Mouse (Mus musculus): ENCODE data around the gene Tex22. TPM values are rescaled to one million over a fixed set of nuclear protein-coding genes. Genes with fewer than 3 reads are reported as not detected.

The Tex22 gene
- total and polyA plus RNA-seq, 3 experiments = 0.21 to 0.27 TPM; not detected in 1

DNA sequence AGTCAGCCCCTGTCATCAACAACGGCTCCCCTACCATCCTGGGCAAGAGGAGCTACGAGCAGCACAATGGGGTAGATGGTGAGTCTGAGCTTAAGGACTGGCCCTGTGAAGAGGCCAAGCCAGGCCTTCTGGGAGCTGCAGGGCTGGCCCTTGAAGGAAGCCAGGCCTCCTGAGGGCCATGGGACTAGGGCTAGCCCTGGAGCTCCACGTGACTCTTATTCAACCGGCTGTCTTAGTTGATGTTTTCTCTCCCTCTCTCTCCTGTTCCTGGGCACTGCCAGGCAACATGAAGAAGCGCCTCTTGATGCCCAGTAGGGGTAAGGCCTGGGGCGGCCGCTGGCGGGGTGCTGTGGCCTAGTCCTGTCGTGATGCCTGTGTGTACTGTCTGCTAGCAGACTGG lies 59.0 kb downstream of the Tex22 start:
- H3K4me3 ChIP-seq = no peak overlapping the region
- peaks cover 12% of the 10 kb centered on the region for H3K4me1 ChIP-seq (ENCODE audit: control insufficient read depth, insufficient read depth, low read length)
- TF ChIP-seq CTCF (IDR thresholded peaks at IDR 0.05) = no peak
- 0 out of 2 replicates have a peak, but pooled peaks have one; percentile 11 for TF ChIP-seq EP300 (IDR thresholded peaks at IDR 0.05; ENCODE audit: insufficient read depth, low read depth, low read length)
- WGBS = 54% methylated on average over 9 of the region's 9 CpGs
- no peaks in the 10 kb centered on the region for H3K27me3 ChIP-seq (ENCODE audit: control insufficient read depth, insufficient read depth, low read length)
- peak overlapping the region; percentile 10; the same call in 1 of the 2 replicates for H3K9ac ChIP-seq (ENCODE audit: low read depth, low read length)
- DNase-seq = peak; percentile 53
- intact Hi-C loops (cut with DNase I) = loop anchor here (5.0 kb wide), 1 partner anchor 76 kb away; no protein-coding TSS in a partner anchor
- peak overlapping the region; percentile 83 for H3K27ac ChIP-seq
- no peaks in the 10 kb centered on the region for H3K79me2 ChIP-seq (replicated peaks; ENCODE audit: control insufficient read depth, insufficient read depth, low read length)
- H3K36me3 ChIP-seq (ENCODE audit: control insufficient read depth, insufficient read depth, low read length) = no peaks in the 10 kb centered on the region; the same call in 1 of the 2 replicates

DNA sequence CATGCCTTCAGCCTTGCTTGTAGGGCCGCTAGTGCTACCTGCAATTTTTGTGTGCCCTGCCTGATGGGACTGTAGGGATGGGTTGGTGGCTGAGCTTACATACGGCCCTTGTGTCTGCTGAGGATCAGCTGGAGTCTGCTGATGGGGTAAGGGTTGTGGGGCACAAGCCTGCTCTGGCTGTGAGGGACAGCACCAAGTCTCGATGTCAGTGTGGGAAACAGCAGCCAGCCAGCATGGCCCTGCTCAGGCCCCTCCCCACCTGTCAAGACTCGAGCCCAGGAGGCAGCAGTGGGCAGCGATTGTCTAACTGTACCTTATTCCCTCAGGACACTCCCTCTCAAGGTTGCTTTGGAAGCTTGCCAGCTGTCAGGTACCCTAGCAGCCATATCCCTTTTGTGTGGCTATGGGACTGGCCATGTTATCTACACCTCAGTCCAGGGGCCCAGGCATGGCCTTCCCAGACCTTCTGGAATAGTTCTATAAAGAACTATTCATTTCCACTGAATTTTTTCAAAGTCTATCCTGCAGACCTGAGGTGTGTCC lies 59.6 kb downstream of the Tex22 start:
- peak overlapping the region; percentile 83 for H3K27ac ChIP-seq
- no peaks in the 10 kb centered on the region for H3K27me3 ChIP-seq (ENCODE audit: control insufficient read depth, insufficient read depth, low read length)
- TF ChIP-seq POLR2A (IDR thresholded peaks at IDR 0.05; ENCODE audit: insufficient read depth, low read depth, low read length) (no peak), EP300 (IDR thresholded peaks at IDR 0.05; ENCODE audit: insufficient read depth, low read depth, low read length) (no peak), CTCF (IDR thresholded peaks at IDR 0.05) (no peak)
- DNase-seq = no peak
- 61% methylated on average over 5 of the region's 5 CpGs for WGBS
- no peaks in the 10 kb centered on the region; the same call in 1 of the 2 replicates for H3K36me3 ChIP-seq (ENCODE audit: control insufficient read depth, insufficient read depth, low read length)
- H3K9ac ChIP-seq (ENCODE audit: low read depth, low read length) = no peak overlapping the region
- intact Hi-C loops (cut with DNase I) = loop anchor here (5.0 kb wide), 1 partner anchor 77 kb away; no protein-coding TSS in a partner anchor
- peaks cover 14% of the 10 kb centered on the region for H3K4me1 ChIP-seq (ENCODE audit: control insufficient read depth, insufficient read depth, low read length)
- H3K79me2 ChIP-seq (replicated peaks; ENCODE audit: control insufficient read depth, insufficient read depth, low read length) = no peaks in the 10 kb centered on the region
- no peak overlapping the region for H3K4me3 ChIP-seq

DNA sequence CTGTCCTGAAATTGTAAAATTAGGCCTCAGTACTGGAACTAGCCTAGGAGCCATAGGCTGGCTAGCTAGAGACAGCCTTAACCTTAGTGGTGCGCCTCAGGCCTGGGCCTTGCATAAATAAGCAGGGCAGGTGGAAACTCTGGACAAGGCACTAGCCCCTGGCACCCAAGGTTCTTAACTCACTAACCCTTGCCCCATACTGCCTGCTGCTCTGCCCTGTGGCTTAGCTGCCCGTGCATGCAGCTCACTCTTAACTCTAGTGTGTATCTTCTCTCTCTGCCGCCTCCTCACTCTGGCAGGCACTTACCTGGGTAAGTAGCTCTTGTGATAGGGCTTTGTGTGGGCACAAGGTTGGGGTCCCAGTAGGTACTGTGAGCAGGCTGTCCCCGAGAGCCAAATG lies 60.2 kb downstream of the Tex22 start:
- intact Hi-C loops (cut with DNase I) = loop anchor here (5.0 kb wide), 1 partner anchor 77 kb away; no protein-coding TSS in a partner anchor
- Histone ChIP-seq H3K4me1 (ENCODE audit: control insufficient read depth, insufficient read depth, low read length) (peaks cover 19% of the 10 kb centered on the region), H3K36me3 (ENCODE audit: control insufficient read depth, insufficient read depth, low read length) (no peaks in the 10 kb centered on the region; the same call in 1 of the 2 replicates), H3K79me2 (replicated peaks; ENCODE audit: control insufficient read depth, insufficient read depth, low read length) (no peaks in the 10 kb centered on the region), H3K27ac (peak overlapping the region; percentile 22; the same call in 1 of the 2 replicates), H3K9ac (ENCODE audit: low read depth, low read length) (no peak overlapping the region), H3K27me3 (ENCODE audit: control insufficient read depth, insufficient read depth, low read length) (no peaks in the 10 kb centered on the region), H3K4me3 (no peak overlapping the region)
- WGBS = 87% methylated on average over 4 of the region's 4 CpGs
- DNase-seq = no peak
- no peak for TF ChIP-seq POLR2A (IDR thresholded peaks at IDR 0.05; ENCODE audit: insufficient read depth, low read depth, low read length)
- no peak for TF ChIP-seq CTCF (IDR thresholded peaks at IDR 0.05)
- TF ChIP-seq EP300 (IDR thresholded peaks at IDR 0.05; ENCODE audit: insufficient read depth, low read depth, low read length) = no peak

DNA sequence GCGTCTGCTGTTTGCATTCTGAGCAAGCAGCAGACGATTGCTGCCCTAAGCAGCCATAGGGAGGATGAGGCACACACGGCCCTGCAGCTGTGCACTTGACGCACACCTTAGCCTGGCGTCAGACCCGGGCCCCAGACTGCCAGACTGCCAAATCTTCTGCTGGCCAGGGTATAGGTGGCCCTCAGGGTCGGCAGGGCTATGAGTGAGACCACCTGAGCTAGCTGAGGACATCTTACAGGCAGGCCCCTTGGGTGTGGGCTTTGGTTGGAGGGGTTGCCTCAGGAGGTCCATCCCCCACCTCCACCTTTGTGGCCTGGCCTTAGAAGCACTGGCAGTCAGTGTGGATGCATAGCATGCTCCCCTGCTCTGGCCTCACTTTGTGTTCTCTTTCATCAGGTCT lies 61.1 kb downstream of the Tex22 start:
- Histone ChIP-seq H3K36me3 (ENCODE audit: control insufficient read depth, insufficient read depth, low read length) (no peaks in the 10 kb centered on the region; the same call in 1 of the 2 replicates), H3K27me3 (ENCODE audit: control insufficient read depth, insufficient read depth, low read length) (no peaks in the 10 kb centered on the region), H3K9ac (ENCODE audit: low read depth, low read length) (no peak overlapping the region), H3K79me2 (replicated peaks; ENCODE audit: control insufficient read depth, insufficient read depth, low read length) (no peaks in the 10 kb centered on the region), H3K4me3 (no peak overlapping the region), H3K27ac (no peak overlapping the region), H3K4me1 (ENCODE audit: control insufficient read depth, insufficient read depth, low read length) (peaks cover 21% of the 10 kb centered on the region)
- WGBS = 82% methylated on average over 7 of the region's 7 CpGs
- intact Hi-C loops (cut with DNase I) = no loop called here
- TF ChIP-seq POLR2A (IDR thresholded peaks at IDR 0.05; ENCODE audit: insufficient read depth, low read depth, low read length) (no peak), EP300 (IDR thresholded peaks at IDR 0.05; ENCODE audit: insufficient read depth, low read depth, low read length) (no peak), CTCF (IDR thresholded peaks at IDR 0.05) (no peak)
- no peak for DNase-seq

DNA sequence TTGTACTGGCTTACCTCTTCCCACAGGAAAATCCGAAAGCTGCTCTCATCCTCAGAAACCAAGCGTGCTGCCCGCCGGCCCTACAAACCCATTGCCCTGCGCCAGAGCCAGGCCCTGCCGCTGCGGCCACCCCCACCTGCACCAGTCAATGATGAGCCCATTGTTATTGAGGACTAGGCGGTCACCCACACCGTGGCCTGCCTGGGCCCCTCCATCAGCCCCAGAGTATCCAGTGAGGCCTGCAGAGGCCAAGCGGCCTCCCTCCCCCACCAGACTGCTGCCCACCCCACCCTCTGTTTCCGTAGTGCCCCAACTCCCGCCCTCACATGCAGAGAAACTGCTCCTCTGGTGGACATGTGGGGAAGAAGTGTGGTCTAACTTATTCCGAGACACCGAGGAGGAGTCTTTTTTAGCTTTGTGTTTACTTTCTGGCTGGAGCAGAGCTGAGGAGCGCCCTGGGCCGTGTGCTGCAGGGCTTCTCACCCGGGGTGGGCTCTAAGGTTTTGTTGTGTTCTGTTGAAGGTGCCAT lies 62.3 kb downstream of the Tex22 start:
- Histone ChIP-seq H3K27ac (peak overlapping the region; percentile 100), H3K9ac (ENCODE audit: low read depth, low read length) (no peak overlapping the region), H3K79me2 (replicated peaks; ENCODE audit: control insufficient read depth, insufficient read depth, low read length) (0 out of 2 replicates have a peak, but pooled peaks cover 1% of the 10 kb centered on the region), H3K27me3 (ENCODE audit: control insufficient read depth, insufficient read depth, low read length) (no peaks in the 10 kb centered on the region), H3K36me3 (ENCODE audit: control insufficient read depth, insufficient read depth, low read length) (no peaks in the 10 kb centered on the region; the same call in 1 of the 2 replicates), H3K4me3 (no peak overlapping the region), H3K4me1 (ENCODE audit: control insufficient read depth, insufficient read depth, low read length) (peaks cover 21% of the 10 kb centered on the region)
- WGBS = 77% methylated on average over 17 of the region's 17 CpGs
- no peak for DNase-seq
- intact Hi-C loops (cut with DNase I) = no loop called here
- 0 out of 2 replicates have a peak, but pooled peaks have one; percentile 4 for TF ChIP-seq CTCF (IDR thresholded peaks at IDR 0.05)
- TF ChIP-seq EP300 (IDR thresholded peaks at IDR 0.05; ENCODE audit: insufficient read depth, low read depth, low read length) = no peak

Data from heart, adult 2 months (tissue).